Mouse (Mus musculus): ENCODE results near the gene Hspg2. TPM values are rescaled to one million over a fixed set of nuclear protein-coding genes. Genes with fewer than 3 reads are reported as not detected.
A peak's percentile ranks its signal among the peaks of the same experiment; 100 is the strongest.
"Not testable (repeated sequence)": the region's sequence is repeated elsewhere in the genome, so short reads cannot be mapped to it uniquely, and the experiment has no call there.

Hspg2 gene
- polyA plus RNA-seq, 1 experiment from 2014 or later = 40.6 TPM

DNA sequence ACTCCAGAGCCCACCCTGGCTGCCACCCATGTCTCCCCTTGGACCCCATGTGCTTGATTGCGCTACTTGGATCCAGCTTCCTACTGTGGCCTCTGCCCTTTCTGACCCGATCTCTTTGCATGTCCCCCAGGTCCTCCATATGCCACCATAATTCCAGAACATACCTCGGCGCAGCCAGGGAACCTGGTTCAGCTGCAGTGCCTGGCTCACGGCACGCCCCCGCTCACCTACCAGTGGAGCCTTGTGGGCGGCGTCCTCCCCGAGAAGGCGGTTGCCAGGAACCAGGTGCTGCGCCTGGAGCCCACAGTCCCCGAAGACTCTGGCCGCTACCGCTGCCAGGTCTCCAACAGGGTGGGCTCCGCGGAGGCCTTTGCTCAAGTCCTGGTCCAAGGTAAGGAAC, 84.9 kb downstream of the Hspg2 start:
- Histone ChIP-seq H3K27me3 (no peaks in the 10 kb centered on the region), H3K4me3 (no peak overlapping the region), H3K4me2 (no peak overlapping the region), H3K27ac (no peak overlapping the region), H3K36me3 (peaks cover 95% of the 10 kb centered on the region), H3K4me1 (no peaks in the 10 kb centered on the region), H3K9ac (no peak overlapping the region), H3K9me3 (no peaks in the 10 kb centered on the region)
- no peak for ATAC-seq (ENCODE audit: insufficient number of reproducible peaks, low FRiP score, low TSS enrichment, low read depth)
- WGBS = 94% methylated on average over 17 of the region's 17 CpGs

DNA sequence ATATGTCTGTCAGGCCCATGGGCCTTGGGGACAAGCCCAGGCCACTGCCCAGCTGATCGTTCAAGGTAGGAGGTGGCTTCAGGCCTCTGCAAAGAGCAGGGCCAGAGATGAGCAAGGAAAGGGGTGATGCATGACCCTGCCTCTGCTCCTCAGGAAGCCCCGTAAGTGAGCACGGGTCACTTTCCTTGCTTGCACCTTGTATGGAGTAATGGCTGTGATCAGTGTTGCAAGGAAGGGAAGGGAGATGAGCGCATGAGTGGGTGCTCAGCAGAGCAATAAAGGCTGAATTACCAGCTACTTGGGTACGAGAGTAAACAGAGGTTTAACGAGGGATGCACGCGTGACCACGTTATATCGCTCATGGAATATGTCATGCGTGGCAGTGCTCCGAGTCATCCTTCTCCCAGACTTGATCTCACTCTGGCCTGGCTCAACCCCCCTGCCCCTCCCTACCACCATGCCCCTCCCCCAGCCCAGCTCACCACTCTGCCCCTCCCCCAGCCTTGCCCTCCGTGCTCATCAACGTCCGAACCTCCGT, 88.2 kb downstream of the Hspg2 start:
- H3K9ac ChIP-seq = no peak overlapping the region
- H3K4me3 ChIP-seq = no peak overlapping the region
- WGBS = 89% methylated on average over 16 of the region's 16 CpGs
- H3K9me3 ChIP-seq = no peaks in the 10 kb centered on the region
- H3K27me3 ChIP-seq = no peaks in the 10 kb centered on the region
- H3K27ac ChIP-seq = no peak overlapping the region
- peaks cover 90% of the 10 kb centered on the region for H3K36me3 ChIP-seq
- no peak for ATAC-seq (ENCODE audit: insufficient number of reproducible peaks, low FRiP score, low TSS enrichment, low read depth)
- H3K4me2 ChIP-seq = no peak overlapping the region
- no peaks in the 10 kb centered on the region for H3K4me1 ChIP-seq

DNA sequence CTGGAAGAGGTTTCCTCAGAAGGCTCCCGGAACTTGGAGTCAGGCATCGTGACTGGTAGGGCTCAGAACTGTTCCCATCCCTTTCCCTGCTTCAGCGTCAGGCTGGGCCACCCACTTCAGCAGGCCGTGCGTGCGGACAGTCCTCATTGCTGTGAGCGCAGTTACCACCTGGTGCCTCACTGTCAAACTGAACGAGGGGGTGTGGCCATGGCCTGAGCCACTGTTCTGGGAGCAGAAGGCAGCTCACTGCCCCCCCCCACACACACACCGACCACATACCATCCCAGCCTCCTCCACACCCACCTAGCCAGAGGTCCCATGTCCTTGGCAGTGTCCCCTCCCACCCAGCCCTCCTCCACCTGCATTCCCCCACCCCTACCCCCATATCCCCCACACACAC, 101.3 kb downstream of the Hspg2 start:
- Histone ChIP-seq H3K9ac (no peak overlapping the region), H3K27me3 (no peaks in the 10 kb centered on the region), H3K27ac (no peak overlapping the region), H3K4me2 (no peak overlapping the region), H3K9me3 (no peaks in the 10 kb centered on the region), H3K36me3 (peaks cover 73% of the 10 kb centered on the region), H3K4me1 (no peaks in the 10 kb centered on the region), H3K4me3 (no peak overlapping the region)
- ATAC-seq (ENCODE audit: insufficient number of reproducible peaks, low FRiP score, low TSS enrichment, low read depth) = no peak
- 79% methylated on average over 9 of the region's 9 CpGs for WGBS

DNA sequence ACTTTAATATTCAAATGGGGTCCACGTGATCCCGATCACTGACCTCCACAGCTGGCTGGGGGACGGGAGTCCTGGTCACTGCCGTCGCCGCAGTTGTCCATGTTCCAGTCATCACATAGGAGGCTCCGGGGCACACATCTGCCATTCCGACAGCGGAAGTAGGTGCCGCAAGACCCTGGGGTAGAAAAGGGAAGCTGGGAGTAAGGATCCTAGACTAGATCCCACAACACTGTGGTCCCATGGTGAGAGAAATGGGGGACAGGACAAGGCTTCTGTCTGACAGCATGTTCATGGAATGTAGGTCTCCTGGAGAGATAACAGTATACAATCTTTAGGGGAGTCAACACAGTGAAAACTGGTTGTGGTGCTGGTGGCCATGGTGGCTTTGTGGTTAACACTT, 105.9 kb downstream of the Hspg2 start, which contains the start of gene Ldlrad2:
TSS of gene Ldlrad2 (minus strand) at position 101 of the 400 bp plus-strand sequence.
- no peak within 1 kb of the TSS for H3K27ac ChIP-seq
- H3K36me3 ChIP-seq = peaks cover 29% of the 10 kb centered on the region
- H3K9me3 ChIP-seq = no peaks in the 10 kb centered on the region
- 85% methylated on average over 10 of the region's 10 CpGs for WGBS
- H3K4me1 ChIP-seq = peaks cover 6% of the 10 kb centered on the region; the same call in 1 of the 2 replicates
- H3K4me3 ChIP-seq = no peak within 1 kb of the TSS
- H3K27me3 ChIP-seq = peaks cover 12% of the 10 kb centered on the region
- no peak within 1 kb of the TSS for H3K9ac ChIP-seq
- ATAC-seq (ENCODE audit: insufficient number of reproducible peaks, low FRiP score, low TSS enrichment, low read depth) = no peak
- H3K4me2 ChIP-seq = no peak within 1 kb of the TSS

DNA sequence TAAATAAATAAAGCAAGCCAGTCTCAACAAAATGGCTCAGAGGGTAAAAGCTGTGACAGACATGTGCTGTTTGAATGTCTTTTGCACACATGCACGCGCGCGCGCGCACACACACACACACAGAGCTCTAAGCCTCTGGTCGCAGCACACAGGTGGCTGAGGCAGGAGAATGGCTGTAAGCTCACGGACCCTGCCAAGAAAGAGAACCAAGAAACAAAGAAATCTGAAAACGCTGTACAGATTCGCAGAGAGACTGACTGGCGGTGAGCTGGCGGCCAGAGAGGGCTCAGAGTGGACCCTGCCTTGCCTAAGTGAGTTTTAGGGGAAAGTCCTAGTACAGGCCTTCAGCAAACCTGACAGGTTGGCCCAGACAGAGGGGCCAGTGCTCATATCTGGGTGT, 108.9 kb downstream of the Hspg2 start:
- 95% methylated on average over 12 of the region's 12 CpGs for WGBS
- no peak overlapping the region for H3K27ac ChIP-seq
- no peak overlapping the region for H3K4me3 ChIP-seq
- H3K4me1 ChIP-seq = peaks cover 8% of the 10 kb centered on the region
- no peak overlapping the region for H3K9ac ChIP-seq
- ATAC-seq (ENCODE audit: insufficient number of reproducible peaks, low FRiP score, low TSS enrichment, low read depth) = no peak
- H3K27me3 ChIP-seq = peaks cover 21% of the 10 kb centered on the region
- no peaks in the 10 kb centered on the region for H3K9me3 ChIP-seq
- no peak overlapping the region for H3K4me2 ChIP-seq
- H3K36me3 ChIP-seq = peaks cover 5% of the 10 kb centered on the region

DNA sequence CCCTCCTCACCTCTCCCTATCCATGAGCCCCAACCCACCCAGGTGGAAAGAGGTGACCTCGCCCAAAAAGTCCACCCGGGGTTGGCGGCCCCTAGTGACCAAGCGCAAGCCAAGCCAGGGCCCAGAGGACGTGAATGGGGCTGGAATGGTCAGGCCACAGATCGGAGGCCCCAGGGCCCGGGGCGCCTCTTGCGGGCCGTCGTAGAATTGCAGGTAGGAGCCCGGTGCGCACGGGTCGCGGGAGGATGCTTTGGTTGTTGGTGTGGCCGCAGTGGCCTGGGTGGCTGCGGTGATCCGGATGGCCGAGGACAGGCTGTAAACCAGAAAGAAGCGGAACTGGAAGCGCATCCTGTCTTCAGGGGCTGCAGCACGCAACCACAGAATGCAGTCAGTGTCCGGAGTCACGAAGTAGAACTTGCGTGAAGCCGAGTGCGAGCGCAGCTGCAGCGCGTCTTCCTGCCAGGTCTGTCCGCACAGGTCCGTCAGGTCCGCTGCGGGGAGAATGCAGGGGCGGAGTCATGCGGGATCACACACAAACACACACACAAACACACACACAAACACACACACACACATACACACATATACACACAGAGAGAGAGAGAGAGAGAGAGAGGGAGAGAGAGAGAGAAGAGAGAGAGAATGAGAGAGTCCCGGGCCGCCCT, 109.7 kb downstream of the Hspg2 start:
- 5% methylated on average over 39 of the region's 39 CpGs for WGBS
- ATAC-seq (ENCODE audit: insufficient number of reproducible peaks, low FRiP score, low TSS enrichment, low read depth) = no peak
- peaks cover 21% of the 10 kb centered on the region for H3K27me3 ChIP-seq
- no peak overlapping the region for H3K27ac ChIP-seq
- peaks cover 2% of the 10 kb centered on the region; the same call in 1 of the 2 replicates for H3K36me3 ChIP-seq
- peak overlapping the region; percentile 27 for H3K4me3 ChIP-seq
- no peak overlapping the region for H3K9ac ChIP-seq
- H3K4me2 ChIP-seq = peak overlapping the region; percentile 50
- peaks cover 8% of the 10 kb centered on the region for H3K4me1 ChIP-seq
- H3K9me3 ChIP-seq = no peaks in the 10 kb centered on the region

- no peak for ATAC-seq (ENCODE audit: insufficient number of reproducible peaks, low FRiP score, low TSS enrichment, low read depth)
- H3K27ac ChIP-seq = no peak overlapping the region
- no peak overlapping the region for H3K4me3 ChIP-seq
- H3K27me3 ChIP-seq = peaks cover 21% of the 10 kb centered on the region
- peaks cover 8% of the 10 kb centered on the region for H3K4me1 ChIP-seq
- no peak overlapping the region for H3K9ac ChIP-seq
- WGBS = 52% methylated on average over 4 of the region's 4 CpGs
- no peak overlapping the region for H3K4me2 ChIP-seq
- no peaks in the 10 kb centered on the region for H3K9me3 ChIP-seq
- no peaks in the 10 kb centered on the region for H3K36me3 ChIP-seq
Measured at GRCm38 (mm10) chr4:137579789-137580188, 111.2 kb downstream of the Hspg2 start.

DNA sequence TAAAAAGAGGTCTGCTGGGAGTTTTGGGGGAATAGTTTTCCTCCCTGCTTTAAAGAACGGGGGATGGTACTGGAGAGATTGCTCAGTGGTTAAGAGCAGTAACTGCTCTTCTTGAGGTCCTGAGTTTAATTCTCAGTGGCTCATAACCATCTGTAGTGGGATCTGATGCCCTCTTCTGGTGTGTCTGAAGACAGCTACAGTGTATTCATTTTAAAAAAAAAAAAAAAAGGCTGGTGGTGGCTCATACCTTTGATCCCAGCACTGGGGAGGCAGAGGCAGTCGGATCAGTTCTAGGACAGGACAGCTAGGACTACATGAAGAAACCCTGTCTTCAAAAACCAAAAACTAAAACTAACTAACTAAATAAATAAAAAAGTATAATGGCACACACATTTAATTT, 111.7 kb downstream of the Hspg2 start:
- WGBS = 58% methylated on average over 2 of the region's 2 CpGs
- no peak for ATAC-seq (ENCODE audit: insufficient number of reproducible peaks, low FRiP score, low TSS enrichment, low read depth)

DNA sequence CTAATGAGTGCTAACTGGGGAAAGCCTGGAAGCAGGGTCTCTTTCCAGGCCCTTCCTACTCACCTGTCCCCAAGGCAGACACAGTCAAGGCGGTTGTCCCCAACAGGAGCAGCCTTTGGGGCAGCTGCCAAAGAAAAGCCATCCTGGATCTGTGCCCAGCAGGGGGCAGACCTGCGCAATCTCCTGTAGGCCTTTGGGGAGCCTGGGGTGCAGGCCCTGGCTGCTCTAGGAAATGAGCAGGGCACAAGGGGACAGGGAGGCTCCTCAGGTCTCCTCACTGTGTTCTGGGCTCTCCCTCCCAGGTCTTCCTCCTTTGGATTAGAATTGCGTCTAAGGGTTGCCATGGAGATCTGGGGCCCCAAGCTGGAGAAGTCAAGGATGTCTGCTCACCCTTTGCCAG, 113.2 kb downstream of the Hspg2 start:
- no peak overlapping the region for H3K27ac ChIP-seq
- no peaks in the 10 kb centered on the region for H3K9me3 ChIP-seq
- WGBS = 48% methylated on average over 3 of the region's 3 CpGs
- peaks cover 21% of the 10 kb centered on the region for H3K27me3 ChIP-seq
- H3K4me2 ChIP-seq = no peak overlapping the region
- H3K9ac ChIP-seq = no peak overlapping the region
- no peak overlapping the region for H3K4me3 ChIP-seq
- peaks cover 8% of the 10 kb centered on the region for H3K4me1 ChIP-seq
- no peaks in the 10 kb centered on the region for H3K36me3 ChIP-seq
- no peak for ATAC-seq (ENCODE audit: insufficient number of reproducible peaks, low FRiP score, low TSS enrichment, low read depth)

More for the DNA sequence above, 111.7 kb downstream of the Hspg2 start:
- Histone ChIP-seq H3K36me3 (no peaks in the 10 kb centered on the region), H3K27me3 (peaks cover 21% of the 10 kb centered on the region), H3K4me3 (no peak overlapping the region), H3K27ac (no peak overlapping the region), H3K9ac (no peak overlapping the region), H3K4me2 (no peak overlapping the region), H3K9me3 (no peaks in the 10 kb centered on the region), H3K4me1 (peaks cover 8% of the 10 kb centered on the region)

DNA sequence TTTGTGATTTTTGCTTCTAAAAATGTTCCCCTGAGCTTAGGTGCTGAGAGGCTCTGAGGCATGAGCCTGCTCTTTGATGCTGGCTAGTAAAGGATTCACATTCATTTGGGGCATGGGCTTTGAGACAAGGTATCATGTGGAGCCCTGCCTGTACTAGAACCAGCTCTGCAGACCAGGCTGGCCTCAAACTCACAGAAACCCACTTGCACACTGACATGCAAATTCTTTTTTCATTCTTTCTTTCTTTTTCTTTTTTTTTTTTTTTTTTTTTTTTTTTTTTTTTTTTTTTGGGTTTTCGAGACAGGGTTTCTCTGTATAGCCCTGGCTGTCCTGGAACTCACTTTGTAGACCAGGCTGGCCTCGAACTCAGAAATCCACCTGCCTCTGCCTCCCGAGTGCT, 120.5 kb downstream of the Hspg2 start:
- H3K27ac ChIP-seq; H3K9ac ChIP-seq; H3K9me3 ChIP-seq; ATAC-seq (ENCODE audit: insufficient number of reproducible peaks, low FRiP score, low TSS enrichment, low read depth); H3K36me3 ChIP-seq; H3K4me1 ChIP-seq; H3K4me3 ChIP-seq; H3K27me3 ChIP-seq; H3K4me2 ChIP-seq: not testable (repeated sequence)
- WGBS = 69% methylated on average over 2 of the region's 3 CpGs

DNA sequence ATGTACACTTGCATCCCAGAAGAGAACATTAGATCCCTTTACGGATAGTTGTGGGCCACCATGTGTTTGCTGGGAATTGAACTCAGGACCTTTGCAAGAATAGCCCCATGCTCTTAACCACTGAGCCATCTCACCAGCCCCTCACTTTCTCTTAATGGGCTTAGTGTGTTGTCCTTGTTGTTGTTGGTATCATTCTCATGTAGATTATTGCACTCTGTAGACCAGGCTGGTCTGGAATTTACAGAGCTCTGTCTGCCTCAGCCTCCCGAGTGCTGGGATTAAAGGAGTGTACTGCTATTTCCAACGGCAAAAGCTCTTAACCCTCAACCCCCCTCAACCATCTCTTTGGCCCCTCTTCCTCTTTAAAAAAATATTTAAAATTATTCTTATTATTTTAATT, 121.0 kb downstream of the Hspg2 start:
- Histone ChIP-seq H3K9me3 (no peaks in the 10 kb centered on the region), H3K4me3 (no peak overlapping the region), H3K4me2 (no peak overlapping the region), H3K4me1 (0 out of 2 replicates have a peak, but pooled peaks cover 2% of the 10 kb centered on the region), H3K27ac (no peak overlapping the region), H3K36me3 (no peaks in the 10 kb centered on the region), H3K9ac (no peak overlapping the region), H3K27me3 (no peaks in the 10 kb centered on the region)
- no peak for ATAC-seq (ENCODE audit: insufficient number of reproducible peaks, low FRiP score, low TSS enrichment, low read depth)
- 83% methylated on average over 3 of the region's 3 CpGs for WGBS

DNA sequence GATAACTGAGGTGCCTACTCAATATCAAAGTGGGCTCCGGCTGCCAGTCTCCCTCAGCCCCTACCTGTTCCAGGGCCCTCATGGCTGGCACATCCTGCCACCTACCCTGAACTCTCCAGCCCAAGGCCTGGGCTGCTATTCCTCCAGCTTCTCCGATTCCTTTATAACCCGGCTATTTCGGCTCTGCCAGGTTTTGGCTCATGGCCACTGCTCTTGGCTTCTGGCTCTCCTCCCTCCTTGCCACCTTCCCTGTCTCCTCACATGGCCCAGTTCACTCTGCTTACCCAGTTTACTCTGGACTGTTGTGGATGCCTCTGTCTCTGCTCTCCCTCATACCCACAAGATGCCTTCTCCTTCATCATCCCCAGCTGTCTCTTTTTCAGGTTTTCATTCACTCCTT, 122.4 kb downstream of the Hspg2 start:
- H3K36me3 ChIP-seq = no peaks in the 10 kb centered on the region
- H3K4me1 ChIP-seq = peaks cover 12% of the 10 kb centered on the region
- ATAC-seq (ENCODE audit: insufficient number of reproducible peaks, low FRiP score, low TSS enrichment, low read depth) = no peak
- H3K27ac ChIP-seq = no peak overlapping the region
- H3K4me3 ChIP-seq = no peak overlapping the region
- whole genome bisulfite sequencing = 89% methylated on average over 4 of the region's 4 CpGs
- no peak overlapping the region for H3K4me2 ChIP-seq
- H3K27me3 ChIP-seq = no peaks in the 10 kb centered on the region
- H3K9ac ChIP-seq = no peak overlapping the region
- H3K9me3 ChIP-seq = no peaks in the 10 kb centered on the region
